Mouse (Mus musculus): Measurements from ENCODE around the gene Zcchc2.

DNA sequence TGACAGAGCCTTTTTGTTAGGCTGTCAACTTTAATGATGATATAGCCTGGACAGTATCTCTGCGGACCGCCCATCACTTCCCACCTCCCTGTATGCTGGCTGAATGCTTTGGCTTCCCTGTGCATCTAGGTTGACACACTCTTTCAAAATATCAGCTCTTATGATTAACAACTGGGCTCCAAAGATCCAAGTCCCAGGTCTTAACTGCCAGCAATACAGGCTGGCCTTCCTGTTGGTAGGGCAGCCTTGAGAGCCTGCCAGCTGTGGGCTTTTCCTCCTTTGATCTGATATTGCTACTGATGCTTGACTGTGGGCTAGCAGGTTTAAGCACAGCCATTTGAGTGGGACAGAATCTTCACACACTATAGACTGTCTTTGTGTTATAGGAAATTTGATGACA is 74.5 kb downstream of the Zcchc2 start:
- TF ChIP-seq CTCF (IDR thresholded peaks at IDR 0.05) (no peak), EP300 (IDR thresholded peaks at IDR 0.05) (no peak)

Data from lung, postnatal 0 days (tissue).